Mouse (Mus musculus) intestine, embryonic 16.5 days (tissue): ENCODE measurements around the gene Cdk5rap1. TPM values are rescaled to one million over a fixed set of nuclear protein-coding genes. Genes with fewer than 3 reads are reported as not detected.

Experiments used
- ATAC-seq: fragments of 200-750 bp; cut with Nextera tagmentation; 2 replicates; pipeline ENCODE4 v1.8.0; 2017; ENCODE audit warnings: moderate TSS enrichment, moderate library complexity
- H3K27ac ChIP-seq: fragments of 300-500 bp; sonication (generic); 2 replicates; pipeline ENCODE4 v1.5.1; 2014; ENCODE audit warnings: mild to moderate bottlenecking, low read length
- H3K27me3 ChIP-seq: fragments of 300-500 bp; sonication (generic); replicated peaks from 2 replicates; pipeline ENCODE4 v1.6.1; 2014; ENCODE audit warnings: low read length, control low read depth, mixed read lengths; ENCODE audit not compliant: control insufficient read depth, insufficient read depth
- H3K36me3 ChIP-seq: fragments of 300-500 bp; sonication (generic); 2 replicates; pipeline ENCODE4 v1.6.1; 2014; ENCODE audit warnings: low read length, control low read depth; ENCODE audit not compliant: control insufficient read depth, insufficient read depth
- H3K4me1 ChIP-seq: fragments of 300-500 bp; sonication (generic); 2 replicates; pipeline ENCODE4 v1.6.1; 2014; ENCODE audit warnings: low read length, control low read depth, mixed read lengths; ENCODE audit not compliant: control insufficient read depth, insufficient read depth
- H3K4me2 ChIP-seq: fragments of 300-500 bp; sonication (generic); 2 replicates; pipeline ENCODE4 v1.6.1; 2014; ENCODE audit warnings: low read depth, low read length, control low read depth
- H3K4me3 ChIP-seq: fragments of 300-500 bp; sonication (generic); 2 replicates; pipeline ENCODE4 v1.5.1; 2014; ENCODE audit warnings: mild to moderate bottlenecking, low read length
- H3K9ac ChIP-seq: fragments of 300-500 bp; sonication (generic); 2 replicates; pipeline ENCODE4 v1.6.1; 2014; ENCODE audit warnings: low read depth, low read length
- H3K9me3 ChIP-seq: fragments of 300-500 bp; sonication (generic); 2 replicates; pipeline ENCODE4 v1.6.1; 2016; ENCODE audit warnings: low read length, control low read depth; ENCODE audit not compliant: control insufficient read depth
- WGBS: fragments of 180-500 bp; shearing (Covaris S2); extraction: QIAGEN DNeasy Blood & Tissue Kit; methylation state at CpG from one replicate; pipeline ENCODE4 v1.1.7; 2014; 5-methylcytosine and 5-hydroxymethylcytosine counted together
- polyA plus RNA-seq: library from polyadenylated mRNA; unstranded; fragments of >200 nt; fragmentation: Nextera tagmentation; extraction: Ambion mirVana; gene quantifications from 2 replicates; pipeline ENCODE4 v1.2.1, GENCODE M21; 2015

Cdk5rap1 gene
- polyA plus RNA-seq, 1 experiment from 2014 or later: 18.1 TPM

DNA sequence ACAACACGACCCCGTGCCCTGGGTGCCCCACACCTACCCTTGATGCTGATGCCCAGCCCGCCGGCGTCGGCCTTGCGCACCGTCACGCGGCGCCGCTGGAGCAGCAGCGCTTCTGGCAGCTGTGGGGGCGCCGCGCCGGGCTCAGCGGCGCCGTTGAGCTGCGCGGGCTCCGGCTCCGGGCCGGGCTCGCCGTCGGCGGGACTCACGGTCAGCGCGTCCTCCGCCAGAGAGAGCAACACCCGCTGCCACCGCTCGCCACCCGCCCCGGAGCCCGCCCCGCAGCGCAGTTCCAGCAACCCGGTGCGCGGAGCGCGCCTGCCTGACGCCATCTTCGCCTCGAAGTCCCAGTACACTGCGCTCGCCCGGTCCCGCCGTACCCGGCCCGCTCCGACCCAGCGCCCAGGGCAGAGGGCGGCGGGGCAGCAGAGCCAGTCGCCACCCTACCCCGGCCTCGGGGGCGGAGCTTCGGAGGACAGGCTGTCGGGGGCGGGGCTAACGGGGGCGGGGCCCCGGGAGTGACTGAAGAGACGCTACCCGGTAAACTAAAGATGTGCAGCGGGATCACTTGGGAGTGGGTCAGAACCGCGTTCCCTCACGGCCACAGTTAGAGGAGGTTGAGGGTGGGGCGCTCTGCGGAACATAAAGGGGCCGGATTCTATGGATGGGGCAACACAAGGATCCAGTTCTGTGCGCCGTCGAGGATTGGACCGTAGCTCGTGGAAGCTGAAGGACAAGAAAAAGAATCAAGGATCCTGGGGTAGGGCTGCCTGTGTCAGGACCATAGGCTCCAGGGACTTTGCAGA, 35.0 kb upstream of the Cdk5rap1 start, which contains the start of gene Snta1:
Gene Snta1, minus strand, starts transcription at position 457 of the 803 bp plus-strand sequence.
- H3K9me3 ChIP-seq: no peaks in the 10 kb centered on the region
- H3K36me3 ChIP-seq: no peaks in the 10 kb centered on the region
- no peak within 1 kb of the TSS for H3K27ac ChIP-seq
- no peaks in the 10 kb centered on the region for H3K27me3 ChIP-seq
- ATAC-seq: peak; percentile 90
- peak within 1 kb of the TSS; percentile 74 for H3K9ac ChIP-seq
- H3K4me1 ChIP-seq: peaks cover 8% of the 10 kb centered on the region
- H3K4me3 ChIP-seq: peak within 1 kb of the TSS; percentile 73
- WGBS: 2% methylated on average over 84 of the region's 84 CpGs
- peak within 1 kb of the TSS; percentile 92 for H3K4me2 ChIP-seq

GRCm38 (mm10) chr2:154407063-154407642, 34.3 kb upstream of the Cdk5rap1 start:
- no peaks in the 10 kb centered on the region for H3K27me3 ChIP-seq
- WGBS: 30% methylated on average over 11 of the region's 11 CpGs
- H3K4me3 ChIP-seq: peak overlapping the region; percentile 73
- peak overlapping the region; percentile 74 for H3K9ac ChIP-seq
- peak overlapping the region; percentile 92 for H3K4me2 ChIP-seq
- H3K4me1 ChIP-seq: peaks cover 11% of the 10 kb centered on the region
- no peak overlapping the region for H3K27ac ChIP-seq
- no peak for ATAC-seq
- no peaks in the 10 kb centered on the region for H3K36me3 ChIP-seq
- no peaks in the 10 kb centered on the region for H3K9me3 ChIP-seq

DNA sequence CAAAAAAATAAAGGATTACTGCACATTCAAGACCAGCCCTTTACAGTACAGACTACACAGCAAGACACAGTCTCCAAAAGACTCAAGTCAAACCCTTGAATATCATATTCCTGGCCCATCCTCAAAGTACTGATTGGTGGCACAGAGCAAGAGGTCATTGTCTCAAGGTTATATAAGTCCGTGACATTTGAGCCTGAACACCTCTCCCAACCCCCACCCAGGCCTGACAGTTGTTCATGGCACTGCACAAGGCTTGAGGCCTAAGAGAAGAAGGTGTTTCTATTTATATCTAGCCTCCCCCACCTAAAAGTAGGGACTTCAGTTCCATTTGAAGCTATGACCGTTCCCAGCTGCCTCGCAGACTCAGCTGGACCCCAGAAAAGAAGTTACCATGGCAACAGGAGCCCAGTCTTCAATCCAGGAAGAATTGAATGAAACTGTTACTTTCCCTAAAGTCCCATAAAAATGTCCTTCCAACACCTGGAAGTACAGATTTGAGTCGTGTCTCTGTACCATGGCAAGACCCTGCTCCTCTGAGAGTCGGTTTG, 32.7 kb upstream of the Cdk5rap1 start:
- Histone ChIP-seq H3K27ac (no peak overlapping the region), H3K9me3 (no peaks in the 10 kb centered on the region), H3K36me3 (no peaks in the 10 kb centered on the region), H3K4me3 (no peak overlapping the region), H3K27me3 (no peaks in the 10 kb centered on the region), H3K9ac (no peak overlapping the region), H3K4me1 (peaks cover 11% of the 10 kb centered on the region), H3K4me2 (no peak overlapping the region)
- no peak for ATAC-seq
- 63% methylated on average over 5 of the region's 5 CpGs for WGBS

DNA sequence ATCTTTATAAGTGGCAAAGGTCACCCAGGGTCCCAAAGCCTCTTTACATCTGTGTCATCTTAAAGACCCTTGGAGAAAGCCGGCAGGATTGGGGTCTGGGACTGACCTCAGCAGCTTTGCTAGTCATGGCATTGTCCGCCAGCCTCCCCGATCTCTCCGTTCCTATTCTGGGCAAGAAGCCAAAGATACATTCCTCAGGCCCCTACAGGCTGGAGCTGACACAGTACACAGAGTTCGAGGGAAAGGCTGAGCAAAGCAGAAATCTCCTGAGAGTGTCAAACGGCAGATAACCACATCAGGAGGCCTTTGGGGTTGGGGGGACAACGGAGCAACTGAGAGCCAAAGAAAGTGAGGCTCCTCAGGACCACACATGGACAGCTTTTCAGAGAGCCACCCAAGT, 30.0 kb upstream of the Cdk5rap1 start:
- Histone ChIP-seq H3K4me1 (0 out of 2 replicates have a peak, but pooled peaks cover 7% of the 10 kb centered on the region), H3K4me3 (no peak overlapping the region), H3K4me2 (no peak overlapping the region), H3K27me3 (no peaks in the 10 kb centered on the region), H3K9me3 (no peaks in the 10 kb centered on the region), H3K27ac (peak overlapping the region; percentile 31), H3K36me3 (no peaks in the 10 kb centered on the region), H3K9ac (no peak overlapping the region)
- peak; percentile 82 for ATAC-seq
- 15% methylated on average over 7 of the region's 7 CpGs for WGBS

DNA sequence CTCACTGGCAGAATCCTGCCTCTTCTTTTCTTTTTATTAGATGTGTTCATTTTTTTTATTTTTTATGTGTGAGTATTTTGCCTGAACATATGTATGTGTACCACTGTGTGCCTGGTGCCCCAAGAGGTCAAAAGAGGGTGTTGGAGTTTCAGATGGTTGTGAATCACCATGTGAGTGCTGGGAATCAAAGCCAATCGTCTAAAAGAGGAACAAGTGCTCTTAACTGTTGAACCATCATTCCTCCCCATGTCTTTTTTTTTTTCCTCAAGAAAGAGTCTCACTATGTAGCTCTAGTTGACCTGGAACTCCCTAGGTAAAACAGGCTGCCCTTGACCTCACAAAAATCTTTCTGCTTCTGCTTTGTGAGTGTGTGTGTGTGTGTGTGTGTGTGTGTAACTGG, 29.2 kb upstream of the Cdk5rap1 start:
- H3K9ac ChIP-seq: no peak overlapping the region
- H3K9me3 ChIP-seq: no peaks in the 10 kb centered on the region
- WGBS: 44% methylated on average over 1 of the region's 1 CpGs
- 0 out of 2 replicates have a peak, but pooled peaks cover 7% of the 10 kb centered on the region for H3K4me1 ChIP-seq
- no peak for ATAC-seq
- H3K36me3 ChIP-seq: no peaks in the 10 kb centered on the region
- no peaks in the 10 kb centered on the region for H3K27me3 ChIP-seq
- no peak overlapping the region for H3K27ac ChIP-seq
- no peak overlapping the region for H3K4me2 ChIP-seq
- H3K4me3 ChIP-seq: no peak overlapping the region

GRCm38 (mm10) chr2:154399325-154399724, 26.5 kb upstream of the Cdk5rap1 start:
- no peak overlapping the region for H3K4me2 ChIP-seq
- H3K4me3 ChIP-seq: no peak overlapping the region
- 70% methylated on average over 2 of the region's 2 CpGs for WGBS
- no peak overlapping the region for H3K27ac ChIP-seq
- H3K36me3 ChIP-seq: no peaks in the 10 kb centered on the region
- no peaks in the 10 kb centered on the region for H3K9me3 ChIP-seq
- ATAC-seq: no peak
- no peak overlapping the region for H3K9ac ChIP-seq
- H3K27me3 ChIP-seq: no peaks in the 10 kb centered on the region
- H3K4me1 ChIP-seq: 0 out of 2 replicates have a peak, but pooled peaks cover 7% of the 10 kb centered on the region

- no peaks in the 10 kb centered on the region for H3K9me3 ChIP-seq
- ATAC-seq: no peak
- 76% methylated on average over 7 of the region's 7 CpGs for WGBS
- H3K27ac ChIP-seq: no peak overlapping the region
- H3K4me3 ChIP-seq: no peak overlapping the region
- H3K4me1 ChIP-seq: 0 out of 2 replicates have a peak, but pooled peaks cover 7% of the 10 kb centered on the region
- no peak overlapping the region for H3K4me2 ChIP-seq
- H3K36me3 ChIP-seq: no peaks in the 10 kb centered on the region
- no peaks in the 10 kb centered on the region for H3K27me3 ChIP-seq
- H3K9ac ChIP-seq: no peak overlapping the region
These were observed 25.5 kb upstream of the Cdk5rap1 start for GRCm38 (mm10) chr2:154398267-154398666.

DNA sequence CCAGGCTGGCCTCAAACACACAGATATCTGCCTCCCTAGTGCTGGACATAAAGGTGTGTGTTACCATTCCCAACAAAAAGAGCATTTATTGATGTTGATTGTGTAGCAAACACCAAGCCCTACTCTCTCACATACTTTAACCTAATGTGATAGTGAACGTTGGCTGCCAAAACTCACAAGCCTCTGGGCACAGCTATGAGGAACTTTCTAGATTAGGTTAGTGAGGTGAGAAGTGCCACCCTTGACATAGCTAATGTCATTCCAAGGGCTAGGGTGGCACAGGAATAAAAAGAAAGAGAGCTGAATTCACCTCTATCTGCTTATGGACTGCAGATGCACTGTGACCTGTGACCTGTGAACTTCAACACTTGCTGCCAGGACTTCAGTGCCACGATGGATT, 23.7 kb upstream of the Cdk5rap1 start:
- 81% methylated on average over 2 of the region's 2 CpGs for WGBS
- H3K9ac ChIP-seq: no peak overlapping the region
- no peak overlapping the region for H3K27ac ChIP-seq
- no peaks in the 10 kb centered on the region for H3K36me3 ChIP-seq
- H3K27me3 ChIP-seq: no peaks in the 10 kb centered on the region
- no peak for ATAC-seq
- H3K4me1 ChIP-seq: no peaks in the 10 kb centered on the region
- no peaks in the 10 kb centered on the region for H3K9me3 ChIP-seq
- H3K4me2 ChIP-seq: no peak overlapping the region
- no peak overlapping the region for H3K4me3 ChIP-seq

DNA sequence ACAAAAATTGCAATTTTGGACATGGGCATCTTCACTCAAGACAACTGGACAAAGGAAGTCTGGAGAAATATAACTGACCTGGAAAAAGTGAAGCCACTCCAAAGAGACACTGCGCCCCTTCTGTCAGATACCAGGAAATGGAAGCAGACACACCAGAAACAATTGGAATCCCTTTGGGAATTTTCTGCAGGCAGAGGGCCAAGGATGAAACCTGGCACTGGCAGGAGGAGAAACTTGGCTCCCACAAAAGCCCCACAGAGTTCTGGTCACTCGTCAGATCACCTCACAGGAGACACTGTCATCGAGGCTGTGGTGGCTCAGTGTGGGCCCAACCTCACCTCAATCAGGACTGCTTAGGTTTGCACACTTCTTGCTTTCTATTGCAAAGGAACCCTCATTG, 21.8 kb upstream of the Cdk5rap1 start:
- Histone ChIP-seq H3K27ac (no peak overlapping the region), H3K36me3 (no peaks in the 10 kb centered on the region), H3K4me2 (no peak overlapping the region), H3K4me3 (no peak overlapping the region), H3K4me1 (peaks cover 7% of the 10 kb centered on the region; the same call in 1 of the 2 replicates), H3K27me3 (no peaks in the 10 kb centered on the region), H3K9me3 (no peaks in the 10 kb centered on the region), H3K9ac (no peak overlapping the region)
- ATAC-seq: no peak
- WGBS: 81% methylated on average over 3 of the region's 3 CpGs
